Mouse (Mus musculus) c-Kit-positive CD71-negative TER-119-negative erythroid progenitor cells, embryonic 14.5 days (primary cell): ENCODE measurements around the gene Map3k14.
"Not testable (repeated sequence)": the region's sequence is repeated elsewhere in the genome, so short reads cannot be mapped to it uniquely, and the experiment has no call there.

Source experiments
- DNase-seq: peaks from one replicate; pipeline ENCODE4 v3.0.0-alpha.2; 2013; ENCODE audit warnings: low read depth

Map3k14 gene

GRCm38 (mm10) chr11:103267346-103268219 is at the start of gene Map3k14:
Gene Map3k14, minus strand, starts transcription at chr11:103267472.
- DNase-seq = peak; percentile 97

GRCm38 (mm10) chr11:103315379-103315778 is 48.1 kb upstream of the Map3k14 start:
- DNase-seq = no peak

GRCm38 (mm10) chr11:103314736-103315374 is 47.6 kb upstream of the Map3k14 start:
- no peak for DNase-seq

- no peak for DNase-seq
Measured at GRCm38 (mm10) chr11:103313542-103313941, 46.3 kb upstream of the Map3k14 start.

GRCm38 (mm10) chr11:103312655-103313255 is 45.5 kb upstream of the Map3k14 start:
- no peak for DNase-seq

- no peak for DNase-seq
Measured at GRCm38 (mm10) chr11:103311960-103312611, 44.8 kb upstream of the Map3k14 start.

- DNase-seq = peak; percentile 46
Measured at GRCm38 (mm10) chr11:103309956-103310574, 42.8 kb upstream of the Map3k14 start.

- DNase-seq = no peak
Measured at GRCm38 (mm10) chr11:103307910-103308309, 40.6 kb upstream of the Map3k14 start.

- DNase-seq = no peak
Measured at GRCm38 (mm10) chr11:103304525-103304924, 37.3 kb upstream of the Map3k14 start.

GRCm38 (mm10) chr11:103294772-103295171 is 27.5 kb upstream of the Map3k14 start:
- DNase-seq = no peak

GRCm38 (mm10) chr11:103294066-103294465 is 26.8 kb upstream of the Map3k14 start:
- no peak for DNase-seq

GRCm38 (mm10) chr11:103292890-103293287 is 25.6 kb upstream of the Map3k14 start:
- no peak for DNase-seq

GRCm38 (mm10) chr11:103292152-103292889 is 25.0 kb upstream of the Map3k14 start:
- no peak for DNase-seq

- not testable (repeated sequence) for DNase-seq
Measured at GRCm38 (mm10) chr11:103290841-103291240, 23.6 kb upstream of the Map3k14 start.

GRCm38 (mm10) chr11:103288291-103288963 is 21.2 kb upstream of the Map3k14 start:
- no peak for DNase-seq

- DNase-seq = no peak
Measured at GRCm38 (mm10) chr11:103286910-103287309, 19.6 kb upstream of the Map3k14 start.

- DNase-seq = no peak
Measured at GRCm38 (mm10) chr11:103285951-103286350, 18.7 kb upstream of the Map3k14 start.

GRCm38 (mm10) chr11:103285276-103285675 is 18.0 kb upstream of the Map3k14 start:
- no peak for DNase-seq

GRCm38 (mm10) chr11:103281784-103282183 is 14.5 kb upstream of the Map3k14 start:
- DNase-seq = no peak

- DNase-seq = no peak
Measured at GRCm38 (mm10) chr11:103276450-103276849, 9.2 kb upstream of the Map3k14 start.

GRCm38 (mm10) chr11:103272888-103273287 is 5.6 kb upstream of the Map3k14 start:
- no peak for DNase-seq
